20 mouse cellular contexts compared by ENCODE assay signal in the genomic region with DNA sequence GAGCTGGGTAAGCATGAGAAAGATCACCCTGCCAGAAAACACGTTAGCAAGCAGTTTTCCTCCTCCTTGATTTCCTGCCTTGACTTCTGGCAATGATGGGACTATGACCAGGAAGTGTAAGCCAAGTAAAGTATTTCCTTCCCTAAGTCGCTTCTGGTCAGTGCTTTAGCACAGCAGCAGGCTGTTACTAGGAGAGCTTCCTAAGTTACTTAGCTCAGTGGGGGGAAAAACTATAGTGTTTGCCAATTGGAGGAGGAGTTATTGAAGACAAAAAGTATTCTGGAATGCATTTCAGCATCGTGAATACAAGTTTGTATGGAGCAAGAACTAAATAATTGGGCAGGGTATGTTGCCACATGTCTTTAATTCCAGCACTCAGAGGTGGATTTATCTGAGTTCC. TPM values are rescaled to one million over a fixed set of nuclear protein-coding genes. Genes with fewer than 3 reads are reported as not detected.
"Had no signal": no experiment of that assay in that cellular context is flagged by ENCODE, and none has a peak within 500 bp of the region (broad histone marks: within the 10 kb centered on the region; RNA-seq: fewer than 3 reads in every experiment).

No protein-coding gene starts in this region.

- H3K4me2 ChIP-seq: limb, embryonic 15.5 days; liver, embryonic 12.5 days; lung, embryonic 15.5 days; midbrain, embryonic 12.5 days; neural tube, embryonic 13.5 days; stomach, embryonic 15.5 days had no signal

- H3K4me3 ChIP-seq: limb, embryonic 15.5 days; liver, embryonic 12.5 days; lung, embryonic 15.5 days; midbrain, embryonic 12.5 days; neural tube, embryonic 13.5 days; stomach, embryonic 15.5 days had no signal

- H3K4me1 ChIP-seq: limb, embryonic 15.5 days; liver, embryonic 12.5 days; midbrain, embryonic 12.5 days; neural tube, embryonic 13.5 days; stomach, embryonic 15.5 days had no signal

- H3K27ac ChIP-seq: limb, embryonic 15.5 days; liver, embryonic 12.5 days; lung, embryonic 15.5 days; midbrain, embryonic 12.5 days; neural tube, embryonic 13.5 days; stomach, embryonic 15.5 days had no signal

- H3K36me3 ChIP-seq: limb, embryonic 15.5 days; liver, embryonic 12.5 days; lung, embryonic 15.5 days; midbrain, embryonic 12.5 days; neural tube, embryonic 13.5 days; stomach, embryonic 15.5 days had no signal

- ATAC-seq: intestine, embryonic 16.5 days; liver, embryonic 12.5 days; midbrain, embryonic 16.5 days had no signal

- H3K27me3 ChIP-seq: limb, embryonic 15.5 days; liver, embryonic 12.5 days; lung, embryonic 15.5 days; midbrain, embryonic 12.5 days; neural tube, embryonic 13.5 days; stomach, embryonic 15.5 days had no signal

- DNase-seq: kidney, adult 8-10 months; kidney, postnatal 36 days; layer of hippocampus, adult 9-11 months; layer of hippocampus, postnatal 36 days; retina, postnatal 1 day; thymus, adult 2 months; thymus, postnatal 25 days had no signal

- H3K9ac ChIP-seq: limb, embryonic 15.5 days; liver, embryonic 12.5 days; lung, embryonic 15.5 days; midbrain, embryonic 12.5 days; neural tube, embryonic 13.5 days; stomach, embryonic 15.5 days had no signal

- H3K9me3 ChIP-seq: limb, embryonic 15.5 days; liver, embryonic 12.5 days; lung, embryonic 15.5 days; midbrain, embryonic 12.5 days; neural tube, embryonic 13.5 days; stomach, embryonic 15.5 days had no signal

RNA-seq across cellular contexts. Expression of a gene that starts 4.0 kb away (rescaled TPM):
- polyA plus RNA-seq: intestine, embryonic 16.5 days; kidney, embryonic 16.5 days; limb, embryonic 15.5 days; liver, embryonic 12.5 days; liver, embryonic 16.5 days; lung, embryonic 15.5 days; midbrain, embryonic 12.5 days; midbrain, embryonic 16.5 days; neural tube, embryonic 13.5 days; spleen, adult 2 months; stomach, embryonic 15.5 days; thymus, adult 2 months; urinary bladder, adult 2 months had no signal

RNA-seq across cellular contexts. Expression of a gene that starts 36.8 kb away (rescaled TPM):
- polyA plus RNA-seq: intestine, embryonic 16.5 days; kidney, embryonic 16.5 days; limb, embryonic 15.5 days; liver, embryonic 16.5 days; lung, embryonic 15.5 days; midbrain, embryonic 12.5 days; midbrain, embryonic 16.5 days; neural tube, embryonic 13.5 days; spleen, adult 2 months; stomach, embryonic 15.5 days; testis, adult 2 months; thymus, adult 2 months; urinary bladder, adult 2 months had no signal
